Mouse (Mus musculus) gastrocnemius, postnatal 25 days (tissue): ENCODE measurements at regions not wholly inside any gene's neighbourhood (a gene's known extent, or its start where the extent isn't known, plus 50 kb on each side); places are given as distances from the start of the nearest gene placed in this dataset.

Experiments
- DNase-seq: peaks from one replicate; pipeline ENCODE4 v3.0.0; 2022

DNA sequence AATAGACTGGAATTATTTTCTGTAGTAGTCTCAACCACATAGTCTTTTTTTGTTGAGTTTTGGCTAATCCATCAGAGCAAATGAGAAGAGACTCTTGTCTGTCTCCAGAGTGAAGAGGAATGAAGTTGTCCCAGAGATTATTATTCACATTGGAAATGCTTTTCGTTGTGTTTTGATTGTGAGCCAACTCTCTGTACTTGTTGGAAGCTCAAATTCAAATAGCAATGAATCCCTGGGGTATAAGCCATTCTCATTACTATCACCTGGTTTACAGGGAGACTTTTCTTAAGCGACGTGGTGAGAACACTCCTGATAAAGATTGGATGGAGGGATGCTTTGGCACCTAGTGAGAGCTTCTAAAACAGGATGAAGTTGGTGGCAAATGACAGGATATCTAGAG, 459.3 kb upstream of the Jag1 start:
- DNase-seq, result no peak

DNA sequence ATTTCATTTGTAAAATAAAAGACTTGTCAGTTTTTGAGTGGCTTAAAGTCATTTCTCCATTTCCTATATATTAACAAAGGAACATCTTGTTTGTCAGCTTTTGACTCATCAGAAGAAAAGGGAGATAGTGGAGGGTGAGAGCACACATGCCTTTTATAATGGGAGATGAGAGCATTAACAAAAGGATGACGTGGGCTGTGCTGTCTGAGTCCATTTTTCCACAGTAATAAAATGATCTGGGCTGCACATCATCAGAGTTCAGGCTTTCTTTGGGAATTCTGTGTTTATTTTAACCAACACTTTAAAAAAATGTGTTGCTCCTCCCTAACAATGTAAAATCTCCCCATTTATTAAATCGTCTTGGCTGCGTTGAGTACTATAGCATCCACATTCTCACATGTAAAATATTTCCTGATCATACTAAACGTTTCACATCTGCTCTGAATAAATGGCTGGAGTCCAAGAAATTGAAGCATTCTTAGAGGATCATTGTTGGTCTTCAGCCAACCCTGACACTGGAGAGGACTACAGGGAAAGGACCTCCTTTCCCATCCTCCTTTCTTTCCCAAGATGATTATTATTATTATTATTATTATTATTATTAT, 458.5 kb upstream of the Jag1 start:
- DNase-seq, result no peak

DNA sequence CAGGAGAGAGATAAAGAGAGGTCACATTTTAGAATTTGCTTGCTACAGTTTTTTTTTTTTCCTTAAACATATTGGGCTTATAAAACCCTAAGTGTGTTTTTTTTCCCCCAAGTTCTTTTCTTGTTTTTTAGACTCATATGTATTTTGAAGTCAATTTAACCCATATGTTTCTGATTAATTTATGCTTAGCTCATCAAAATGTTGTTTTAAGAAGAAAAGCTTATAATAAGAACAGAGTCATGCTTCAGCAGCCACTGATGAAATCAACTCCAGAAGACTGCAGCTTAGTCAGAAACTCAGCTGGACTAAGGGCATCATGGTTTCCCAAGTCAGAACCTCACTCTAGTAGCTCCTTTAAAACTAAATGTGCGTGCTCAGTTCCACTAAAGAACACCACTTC, 454.7 kb upstream of the Jag1 start:
- DNase-seq, result no peak

DNA sequence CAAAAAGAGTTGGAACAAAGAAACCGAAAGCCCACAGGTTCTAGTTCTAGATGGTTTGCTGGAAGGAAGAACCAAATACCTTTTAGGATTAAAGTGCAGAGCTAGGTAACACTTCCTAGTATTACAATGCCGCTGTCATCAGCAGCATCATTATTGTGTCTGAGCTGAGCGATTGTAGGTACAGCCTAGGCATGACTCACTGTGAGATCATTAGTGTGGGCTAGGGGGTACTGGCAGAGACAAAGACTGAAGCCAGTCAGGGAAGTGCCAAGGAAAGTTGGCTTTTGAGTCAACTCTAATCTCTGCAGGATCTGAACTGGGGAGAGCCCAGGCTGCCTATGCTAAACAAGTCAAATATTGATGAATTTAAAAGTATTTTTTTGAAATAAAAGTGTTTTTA, 450.2 kb upstream of the Jag1 start:
- DNase-seq, result no peak

DNA sequence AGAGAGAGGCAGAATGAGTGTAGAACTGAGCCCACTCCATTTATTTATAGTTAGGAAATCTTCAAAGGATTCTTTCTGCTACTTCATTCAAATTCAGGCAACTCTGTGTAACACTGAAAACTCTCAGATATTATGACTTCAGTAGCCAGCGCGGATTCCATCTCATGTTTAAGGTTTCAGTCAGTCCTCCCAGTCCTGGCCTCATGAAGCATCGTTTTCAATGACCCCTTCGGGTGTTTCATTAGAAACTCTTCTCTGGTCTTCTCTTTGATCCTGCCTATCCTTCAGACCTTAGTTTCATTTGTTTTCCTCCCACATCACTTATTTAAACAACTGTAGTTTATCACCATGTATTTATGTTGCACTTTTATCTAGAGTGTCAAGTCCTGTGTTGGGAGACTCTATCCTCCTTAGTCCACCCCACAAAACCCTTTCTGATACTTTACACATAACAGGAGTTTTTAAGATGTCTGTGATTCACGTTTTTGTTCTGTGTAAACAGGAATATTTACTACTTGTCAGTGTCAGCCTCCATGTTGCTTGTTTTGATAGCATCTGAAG, 447.7 kb upstream of the Jag1 start:
- DNase-seq, result no peak

DNA sequence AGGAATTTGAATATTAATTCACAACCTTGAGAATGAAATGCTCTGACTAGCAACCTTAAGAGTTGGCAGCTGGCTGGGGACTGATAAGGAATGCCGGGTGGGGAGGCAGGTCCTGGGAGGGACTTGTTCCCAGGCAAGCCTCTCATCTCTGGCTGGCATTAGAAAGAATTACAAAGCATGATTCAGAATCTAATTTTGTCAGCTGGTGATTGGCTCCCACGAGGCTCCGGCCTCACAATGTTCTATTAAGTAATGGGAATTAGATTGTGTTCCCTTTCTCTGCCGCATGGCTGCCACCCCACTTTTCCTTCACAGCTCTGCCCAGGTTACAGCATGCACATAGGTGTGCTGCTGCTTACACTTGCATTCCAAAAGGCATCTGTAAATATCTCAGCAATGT, 443.9 kb upstream of the Jag1 start:
- no peak for DNase-seq

GRCm38 (mm10) chr2:137553871-137554270, 437.4 kb upstream of the Jag1 start:
- DNase-seq, result no peak

- no peak for DNase-seq
These were observed 420.1 kb upstream of the Jag1 start for GRCm38 (mm10) chr2:137536581-137536980.

DNA sequence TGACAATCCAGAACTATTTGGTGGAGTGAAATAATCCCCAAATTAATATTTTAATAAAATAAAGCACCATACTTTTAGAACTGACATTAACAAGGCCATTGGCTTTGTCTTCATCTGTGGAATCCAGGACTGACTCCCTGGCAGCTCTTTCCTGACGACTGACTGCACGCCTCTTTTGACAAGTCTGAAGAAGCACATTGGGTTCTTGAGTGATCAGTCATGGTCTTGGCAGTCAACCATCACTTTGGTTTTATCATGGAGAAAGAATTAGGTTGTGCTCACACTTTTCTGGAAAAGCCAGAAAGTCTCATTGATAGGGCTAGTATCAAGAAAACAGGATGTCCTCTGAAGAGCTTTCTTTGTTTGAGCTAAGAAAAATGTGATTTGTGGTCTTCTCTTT, 399.8 kb upstream of the Jag1 start:
- DNase-seq, result no peak

GRCm38 (mm10) chr2:137515043-137515442, 398.6 kb upstream of the Jag1 start:
- no peak for DNase-seq

- DNase-seq, result no peak
These were observed 397.6 kb upstream of the Jag1 start for GRCm38 (mm10) chr2:137513895-137514506.

- DNase-seq, result peak; percentile 12
These were observed 394.3 kb upstream of the Jag1 start for GRCm38 (mm10) chr2:137510671-137511235.

GRCm38 (mm10) chr2:137501236-137501635, 384.8 kb upstream of the Jag1 start:
- no peak for DNase-seq

DNA sequence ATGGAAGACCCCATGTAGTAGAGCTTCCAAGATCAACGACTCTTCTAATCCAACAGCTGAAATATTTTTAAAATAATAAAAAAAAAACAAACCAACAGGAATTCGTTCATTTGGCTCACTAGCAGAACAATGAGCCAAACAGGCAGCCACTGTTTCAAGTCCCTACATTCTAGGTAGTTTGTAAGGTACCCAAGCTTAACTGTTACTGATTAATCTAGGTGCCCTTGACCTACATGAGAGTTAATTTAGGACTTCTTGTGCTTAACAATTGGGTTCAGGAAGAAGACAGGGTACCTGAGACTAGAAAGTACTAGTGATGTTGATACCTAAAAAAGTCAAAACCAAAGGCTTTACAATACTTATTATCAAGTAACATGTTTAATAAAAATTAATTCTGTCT, 381.2 kb upstream of the Jag1 start:
- no peak for DNase-seq

GRCm38 (mm10) chr2:137493600-137493999, 377.2 kb upstream of the Jag1 start:
- no peak for DNase-seq

GRCm38 (mm10) chr2:137489181-137489682, 372.8 kb upstream of the Jag1 start:
- DNase-seq, result no peak

DNA sequence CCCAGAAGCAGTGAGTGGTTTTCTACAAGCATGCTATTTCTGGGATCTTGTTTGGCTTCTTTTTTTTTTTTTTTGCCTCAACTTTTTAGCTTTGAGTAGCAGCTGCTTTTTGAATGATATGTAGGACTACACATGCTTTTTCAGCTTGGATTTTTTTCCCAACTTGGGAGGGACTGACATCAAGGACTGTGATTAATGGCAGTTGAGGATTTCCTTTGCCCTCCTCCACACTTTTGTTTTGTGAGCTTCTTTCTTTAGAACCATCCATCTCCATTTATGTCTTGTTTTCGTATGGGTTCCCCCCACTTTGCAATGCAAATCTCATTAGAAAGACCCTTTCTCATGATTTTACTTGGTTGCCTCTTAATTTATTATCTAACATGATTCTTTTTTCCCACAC, 352.3 kb upstream of the Jag1 start:
- no peak for DNase-seq

- DNase-seq, result no peak
These were observed 340.8 kb upstream of the Jag1 start for GRCm38 (mm10) chr2:137457061-137457753.

GRCm38 (mm10) chr2:137456436-137456835, 340.0 kb upstream of the Jag1 start:
- DNase-seq, result no peak

GRCm38 (mm10) chr2:137446919-137447318, 330.5 kb upstream of the Jag1 start:
- no peak for DNase-seq

DNA sequence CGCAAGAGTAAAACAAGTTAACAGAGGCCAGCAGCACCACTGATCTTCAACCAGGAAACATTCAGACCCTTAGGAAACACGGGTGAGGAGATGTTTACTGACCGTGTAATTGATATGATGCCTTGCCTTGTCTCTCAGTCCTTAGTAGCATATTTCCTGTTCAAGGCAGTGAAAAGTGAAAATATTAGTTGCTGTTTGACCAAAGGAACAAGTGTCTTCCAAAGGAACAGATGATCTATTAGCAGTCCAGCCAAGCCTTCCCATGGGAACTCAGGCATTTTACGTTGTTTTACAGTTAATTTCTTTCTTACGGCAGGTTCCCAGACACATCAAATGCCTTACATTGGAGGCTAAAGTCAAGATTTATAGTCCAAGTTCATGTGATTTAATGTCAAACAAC, 321.3 kb upstream of the Jag1 start:
- DNase-seq, result no peak

DNA sequence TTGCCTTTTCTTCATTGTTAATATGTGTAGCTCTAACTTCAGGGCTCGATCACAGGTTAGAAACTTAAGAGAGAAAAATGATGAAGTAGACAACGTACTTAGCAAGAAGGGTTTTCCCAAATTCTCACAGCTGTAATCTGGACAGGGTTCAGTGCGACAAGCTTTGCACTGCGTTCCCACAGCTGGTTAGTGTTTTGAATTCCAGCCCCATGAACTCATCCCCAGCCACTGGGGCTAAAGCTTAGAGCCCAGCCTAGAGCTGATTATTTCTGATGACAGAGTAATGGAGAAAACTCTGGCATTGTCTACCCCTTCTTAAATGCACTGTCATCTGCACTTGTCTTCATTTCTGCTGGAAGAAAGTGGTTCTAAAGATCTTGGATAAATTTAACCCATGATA, 319.7 kb upstream of the Jag1 start:
- peak; percentile 45 for DNase-seq

DNA sequence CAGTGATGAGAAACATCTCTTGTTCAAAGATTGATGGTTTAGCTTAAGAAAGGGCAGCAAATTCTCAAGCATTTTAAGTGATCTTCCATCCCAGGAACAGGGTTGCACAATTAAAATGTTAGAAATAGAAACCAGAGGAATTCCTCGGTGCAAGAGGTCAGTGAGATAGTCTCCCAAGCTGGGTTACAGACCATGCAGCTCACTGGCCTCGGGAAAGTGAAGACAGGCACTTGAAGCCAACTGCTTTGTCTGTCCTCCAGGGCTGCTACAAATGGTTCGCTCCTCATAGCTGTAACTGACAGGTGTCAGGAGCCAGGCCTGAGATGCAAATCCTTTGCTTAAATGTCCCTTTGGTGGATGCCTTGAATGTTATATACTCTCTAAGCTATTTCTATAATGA, 306.2 kb upstream of the Jag1 start:
- peak; percentile 10 for DNase-seq
